Mouse (Mus musculus) gastrocnemius, postnatal 25 days (tissue): ENCODE measurements around the gene Slc22a18. TPM values are rescaled to one million over a fixed set of nuclear protein-coding genes. Genes with fewer than 3 reads are reported as not detected.
"Not testable (repeated sequence)": the region's sequence is repeated elsewhere in the genome, so short reads cannot be mapped to it uniquely, and the experiment has no call there.

Experiments used
- DNase-seq: peaks from one replicate; pipeline ENCODE4 v3.0.0; 2022
- total RNA-seq, 2 experiments: library from RNA; stranded (reverse); gene quantifications; 1 replicate in 1 of 2; 2 replicates in 1 of 2; pipeline ENCODE4 v1.2.3; 2021

Gene Slc22a18
- total RNA-seq, 2 experiments from 2014 or later, result 0.29 TPM; not detected in 1

DNA sequence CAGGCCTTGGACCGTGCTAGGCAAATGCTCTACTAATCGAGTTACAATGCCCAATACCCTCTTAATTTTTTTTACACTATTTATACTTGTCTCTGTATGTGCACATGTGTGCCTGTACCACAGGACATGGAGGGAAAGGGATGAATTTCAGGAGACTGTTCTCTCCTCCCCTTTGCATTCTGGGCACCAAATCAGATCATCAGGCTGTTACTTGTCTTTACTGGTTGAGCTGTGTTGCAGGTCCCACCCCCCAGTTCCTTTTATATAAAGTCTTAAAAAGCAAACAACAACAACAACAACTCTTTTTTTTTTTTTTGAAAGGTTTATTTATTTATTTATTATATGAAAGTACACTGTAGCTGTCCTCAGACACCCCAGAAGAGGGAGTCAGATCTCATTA is 31.9 kb downstream of the Slc22a18 start:
- no peak for DNase-seq

DNA sequence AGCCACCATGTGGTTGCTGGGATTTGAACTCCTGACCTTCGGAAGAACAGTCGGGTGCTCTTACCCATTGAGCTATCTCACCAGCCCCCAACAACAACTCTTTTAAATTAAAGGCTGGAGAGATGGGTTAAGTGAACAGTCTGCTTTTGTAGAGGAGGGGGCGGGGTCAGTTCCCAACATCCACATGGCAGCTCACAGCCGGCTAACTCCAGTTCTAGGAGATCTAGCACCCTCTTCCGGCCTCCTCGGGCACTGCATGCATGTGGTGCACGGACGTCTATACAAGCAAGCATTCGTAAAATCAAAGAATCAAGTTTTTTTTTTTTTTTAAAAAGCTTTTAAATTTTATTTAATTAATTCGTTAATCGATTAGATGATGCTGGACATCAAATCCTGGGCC is 32.3 kb downstream of the Slc22a18 start:
- DNase-seq, result peak; percentile 46

DNA sequence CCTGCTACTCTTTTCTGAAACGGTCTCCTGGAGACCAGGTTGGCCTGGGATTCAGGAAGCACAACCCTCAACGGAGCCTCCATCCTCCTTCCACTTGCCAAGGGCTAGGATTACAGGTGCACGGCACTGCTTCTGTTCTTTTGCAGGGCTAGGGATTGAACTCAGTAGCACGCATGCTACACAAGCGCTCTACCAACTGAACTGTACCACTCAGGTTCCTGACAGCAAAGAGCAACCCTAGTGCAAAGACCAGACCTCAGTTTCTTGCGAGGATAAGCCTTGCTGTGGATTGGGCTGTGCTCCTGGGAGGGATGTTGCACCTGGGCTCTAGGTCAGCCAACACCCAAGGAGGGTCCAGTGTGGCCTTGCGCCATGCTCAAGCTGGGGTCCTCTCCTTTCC is 32.7 kb downstream of the Slc22a18 start:
- no peak for DNase-seq

DNA sequence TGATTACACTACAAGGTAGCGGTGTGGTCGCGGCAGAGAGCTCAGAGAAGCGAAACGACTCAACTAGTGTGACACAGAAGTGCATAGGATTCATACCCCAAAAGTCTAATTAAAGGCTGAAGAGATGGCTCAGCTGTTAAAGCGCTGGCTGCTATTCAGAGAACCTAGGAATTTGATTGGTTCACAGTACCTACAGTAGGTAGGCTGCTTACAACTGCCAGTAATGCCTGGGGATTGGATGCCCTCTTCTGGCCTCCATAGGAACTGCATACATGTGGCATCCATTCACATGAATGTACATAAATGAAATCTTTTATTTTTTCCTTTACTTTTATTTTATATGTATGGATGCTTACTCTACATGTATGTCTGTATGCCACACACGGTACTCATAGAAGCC is 33.1 kb downstream of the Slc22a18 start:
- no peak for DNase-seq

DNA sequence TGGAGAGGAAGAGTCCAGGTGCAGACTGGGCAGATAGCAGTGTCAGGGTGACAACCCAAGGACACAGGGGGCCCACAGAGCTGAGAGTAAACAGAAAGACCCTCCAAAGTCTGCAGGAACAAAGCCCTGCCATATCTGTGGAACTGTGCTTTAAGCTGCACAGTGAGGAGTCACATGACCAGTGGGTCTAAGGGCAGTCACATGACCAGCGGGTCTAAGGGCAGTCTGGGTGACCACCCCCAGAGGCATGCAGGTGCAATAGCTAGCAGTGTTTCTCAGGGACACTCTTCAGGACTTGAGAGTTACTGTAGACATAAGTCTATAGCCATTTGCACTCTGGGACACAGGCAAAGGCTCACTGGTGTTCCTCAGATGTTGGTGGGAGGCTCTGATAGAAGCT is 36.0 kb downstream of the Slc22a18 start:
- DNase-seq, result no peak

DNA sequence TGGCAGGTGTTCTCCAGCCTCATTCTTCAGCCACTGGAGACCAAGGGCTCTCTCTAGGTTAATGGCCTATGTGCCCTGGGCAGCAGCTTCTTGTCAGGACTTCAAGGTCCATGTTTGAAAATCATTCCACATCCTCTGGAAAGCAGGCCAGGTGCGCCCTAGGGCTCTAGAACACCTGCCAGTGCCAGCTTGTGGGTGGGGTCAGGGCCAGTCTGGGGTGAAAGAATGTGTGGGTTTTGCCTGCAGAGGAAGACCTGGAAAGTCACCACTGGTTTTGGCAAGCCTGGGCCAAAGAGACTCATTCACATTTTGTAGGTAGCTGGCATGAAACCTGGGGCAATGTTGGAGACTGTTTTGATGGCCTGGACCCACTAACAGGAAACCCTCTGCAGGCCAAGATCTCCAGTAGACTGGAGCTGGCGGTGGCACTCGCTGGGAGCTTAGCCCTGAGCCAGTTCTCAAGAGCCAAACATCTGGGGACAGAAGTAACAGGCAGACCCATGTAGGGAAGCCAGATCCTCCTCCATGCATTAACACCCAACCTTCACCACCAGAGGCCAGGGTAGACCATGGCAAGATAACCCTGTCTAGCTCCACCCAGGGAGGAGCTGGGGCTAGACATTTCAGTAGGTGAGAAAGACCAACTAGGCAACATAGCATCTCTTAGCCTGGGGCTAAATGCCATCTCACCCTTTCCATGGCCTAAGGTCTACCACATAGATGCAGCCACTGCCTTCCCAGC is 37.2 kb downstream of the Slc22a18 start:
- no peak for DNase-seq

DNA sequence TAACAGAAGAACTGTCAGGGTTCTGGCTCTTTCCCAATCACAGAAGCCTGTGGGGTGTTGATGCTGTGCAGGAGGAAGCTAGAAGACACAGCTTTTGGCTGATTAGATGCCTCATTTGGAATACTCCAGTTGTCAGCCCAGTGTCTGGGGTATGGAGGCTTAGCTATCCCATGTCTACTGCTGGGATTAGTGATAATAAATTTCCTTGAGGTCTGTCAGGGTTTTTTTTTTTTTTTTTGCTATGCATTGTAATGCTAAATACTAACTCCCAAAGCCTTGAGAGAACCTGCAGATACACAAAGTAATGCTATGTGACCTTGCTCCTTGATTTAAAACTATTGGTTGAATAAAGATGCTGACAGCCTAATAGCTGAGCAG is 37.8 kb downstream of the Slc22a18 start:
- DNase-seq, result no peak

DNA sequence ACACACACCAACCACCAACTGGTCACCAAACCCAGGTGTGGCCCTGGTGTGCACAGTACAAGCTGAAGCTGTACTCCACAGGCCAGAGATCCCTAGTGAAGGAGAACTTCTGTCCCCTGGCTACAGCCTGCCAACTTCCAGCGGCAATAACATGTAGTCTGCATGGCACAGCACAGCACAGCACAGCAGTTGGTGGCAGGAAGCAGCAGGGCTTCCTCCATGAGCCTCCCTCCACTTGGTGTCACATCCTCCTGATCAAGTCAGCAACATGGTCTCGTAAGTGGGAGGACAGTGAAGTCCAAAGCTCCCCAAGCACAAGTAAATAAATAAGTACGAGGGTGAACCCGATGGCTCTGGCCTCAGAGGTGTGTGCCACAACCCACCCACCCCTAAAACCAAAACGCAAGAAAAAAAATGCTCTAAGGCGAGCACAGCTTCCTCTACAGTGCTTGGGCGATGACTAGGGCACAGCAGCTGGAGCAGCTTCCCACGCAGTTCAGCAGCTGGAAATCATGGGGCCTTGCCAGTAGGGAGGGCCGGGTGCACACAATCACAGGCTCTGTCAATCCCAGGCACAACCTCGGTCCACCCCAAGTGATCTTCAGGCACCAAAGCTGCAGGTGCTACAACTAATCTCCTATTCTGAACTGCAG is 40.4 kb downstream of the Slc22a18 start:
- no peak for DNase-seq

DNA sequence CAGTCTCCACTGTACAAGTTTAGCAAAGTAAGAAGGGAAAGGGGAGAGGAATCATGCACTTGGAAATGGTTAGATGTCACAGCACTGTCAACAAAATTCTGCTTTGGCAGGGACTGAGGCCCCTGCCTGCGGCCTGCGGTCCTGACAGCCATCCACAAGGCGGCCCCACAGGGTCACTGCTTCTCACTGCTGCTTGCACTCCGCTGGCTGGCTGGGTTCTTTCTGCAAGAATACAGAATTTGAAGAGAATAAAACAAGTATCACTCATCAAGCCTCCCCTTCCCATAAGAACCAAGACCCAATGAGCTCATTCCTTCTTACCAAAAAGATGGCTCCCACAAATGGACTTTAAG is 40.9 kb downstream of the Slc22a18 start:
- DNase-seq, result no peak

DNA sequence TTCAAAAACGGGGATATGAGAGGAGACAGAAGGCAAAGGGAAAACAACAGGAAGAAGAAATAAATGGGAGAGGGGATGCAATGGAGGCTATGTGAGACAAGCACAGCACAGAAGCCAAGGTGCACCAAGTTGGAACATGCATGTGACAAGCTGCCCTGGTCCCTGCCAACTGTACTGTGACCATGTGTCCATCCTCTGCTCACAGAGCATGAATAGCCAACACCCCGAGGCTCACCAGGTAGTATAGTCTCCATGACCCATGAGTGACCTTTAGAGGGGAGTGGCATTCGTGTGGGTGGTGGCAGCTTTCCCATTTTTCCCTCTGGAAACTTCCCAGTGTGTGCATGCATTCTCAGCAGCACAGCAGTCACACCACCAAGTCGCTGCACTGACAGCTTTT is 45.8 kb downstream of the Slc22a18 start:
- DNase-seq, result no peak

DNA sequence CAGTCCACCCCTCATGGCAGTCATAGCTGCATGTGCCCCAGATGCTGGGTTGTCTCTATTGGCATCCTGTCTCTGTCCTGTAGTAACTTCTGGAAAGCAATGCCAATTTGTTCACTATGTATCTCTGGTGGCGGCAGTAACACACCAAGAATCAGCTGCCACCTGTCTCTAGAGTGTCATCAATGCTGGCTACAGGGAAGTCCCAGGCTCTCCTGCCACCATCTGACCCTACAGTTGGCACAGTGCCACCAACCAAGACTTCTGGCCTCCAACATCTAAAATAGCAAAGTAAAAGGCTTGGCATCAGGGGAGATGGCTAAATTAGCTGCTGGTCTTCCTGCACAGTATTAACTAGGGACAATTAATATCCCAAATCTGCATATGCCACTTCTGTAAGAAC is 58.9 kb downstream of the Slc22a18 start:
- DNase-seq, result peak; percentile 33

DNA sequence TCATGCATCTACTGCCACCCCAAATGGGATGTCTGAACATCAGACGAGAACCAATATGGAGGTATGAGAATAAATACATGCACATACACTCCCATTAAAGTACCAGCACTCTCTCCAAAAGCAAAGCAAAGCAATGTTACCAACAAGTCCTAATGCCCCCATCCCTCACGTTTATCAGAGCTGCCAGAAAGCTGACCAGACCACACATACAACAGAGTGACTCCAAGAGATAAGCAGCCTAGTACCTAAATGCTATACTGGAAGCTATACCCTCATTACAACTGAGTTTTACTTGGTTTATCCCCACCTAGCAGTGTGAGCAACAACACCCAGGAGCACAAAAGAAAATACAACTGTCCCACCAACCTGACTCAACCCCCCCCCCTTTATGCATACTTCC is 59.7 kb downstream of the Slc22a18 start:
- DNase-seq, result no peak

DNA sequence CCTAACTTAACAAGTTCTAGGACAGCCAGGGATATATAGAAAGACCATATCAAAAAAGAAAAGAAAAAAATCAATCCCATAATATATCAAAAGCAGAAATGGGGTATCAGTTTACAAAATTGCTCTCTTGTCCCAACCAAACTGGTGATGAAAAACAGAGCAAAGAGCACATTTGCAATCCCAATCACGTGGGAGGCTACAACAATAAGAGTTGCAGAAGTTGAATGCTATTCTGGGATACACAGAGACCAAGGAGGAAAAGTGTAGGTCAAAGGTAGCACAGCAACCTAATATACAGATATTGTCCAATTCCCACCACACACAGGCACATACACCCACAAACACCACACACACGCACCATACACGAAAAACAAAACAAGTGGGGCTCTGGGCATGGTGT is 62.7 kb downstream of the Slc22a18 start:
- DNase-seq, result no peak

DNA sequence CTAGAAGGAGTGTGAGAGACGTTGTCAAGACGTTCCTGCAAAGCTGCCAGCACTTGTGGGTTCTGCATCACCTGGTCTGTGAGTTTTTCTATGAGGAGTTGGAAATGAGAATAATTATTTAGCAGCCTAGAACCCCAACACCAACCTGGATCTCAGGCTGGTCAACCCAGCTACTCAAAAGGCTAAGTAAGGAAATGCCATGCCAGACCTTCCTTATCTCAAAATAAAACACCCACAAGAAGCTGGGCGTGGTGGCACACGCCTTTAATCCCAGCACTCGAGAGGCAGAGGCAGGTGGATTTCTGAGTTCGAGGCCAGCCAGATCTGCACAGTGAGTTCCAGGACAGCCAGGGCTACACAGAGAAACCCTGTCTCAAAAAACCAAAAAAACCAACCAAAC is 64.7 kb downstream of the Slc22a18 start:
- not testable (repeated sequence) for DNase-seq

DNA sequence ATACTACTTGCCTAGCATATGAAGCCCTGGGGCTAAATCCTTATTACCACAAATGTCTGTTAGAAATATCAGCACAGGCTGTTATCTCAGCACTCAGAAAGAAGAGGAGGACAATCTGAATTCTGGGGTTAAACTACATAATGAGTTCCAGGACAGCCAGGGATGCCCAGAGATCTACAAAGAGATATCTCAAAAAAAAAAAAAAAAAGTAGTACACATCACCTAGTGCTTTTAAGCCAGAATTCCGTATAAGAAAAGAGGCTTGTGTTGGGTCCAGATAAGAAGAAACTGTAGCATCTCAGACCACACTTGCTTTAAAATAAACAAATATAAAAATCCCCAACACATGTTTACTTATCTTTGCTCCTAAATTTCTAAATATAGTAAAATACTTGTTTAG is 65.1 kb downstream of the Slc22a18 start:
- DNase-seq, result no peak

DNA sequence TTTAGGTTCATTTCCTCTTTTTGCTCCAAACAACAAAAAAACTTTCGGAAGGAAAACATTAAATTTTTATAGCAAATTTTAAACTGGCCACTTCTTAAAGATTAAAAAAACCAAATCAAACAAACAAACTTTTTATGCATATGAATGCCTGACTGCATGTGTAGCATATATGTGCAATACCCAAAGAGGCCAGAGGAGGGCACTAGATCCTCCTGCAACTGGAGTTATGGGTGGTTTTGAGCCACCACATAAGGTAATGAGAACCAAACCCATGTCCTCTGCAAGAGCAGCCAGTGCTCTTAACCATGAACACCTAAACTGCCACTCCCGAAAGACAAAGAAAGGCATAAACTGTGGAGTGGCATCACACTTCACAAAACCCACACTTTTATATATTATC is 70.8 kb downstream of the Slc22a18 start:
- DNase-seq, result no peak

DNA sequence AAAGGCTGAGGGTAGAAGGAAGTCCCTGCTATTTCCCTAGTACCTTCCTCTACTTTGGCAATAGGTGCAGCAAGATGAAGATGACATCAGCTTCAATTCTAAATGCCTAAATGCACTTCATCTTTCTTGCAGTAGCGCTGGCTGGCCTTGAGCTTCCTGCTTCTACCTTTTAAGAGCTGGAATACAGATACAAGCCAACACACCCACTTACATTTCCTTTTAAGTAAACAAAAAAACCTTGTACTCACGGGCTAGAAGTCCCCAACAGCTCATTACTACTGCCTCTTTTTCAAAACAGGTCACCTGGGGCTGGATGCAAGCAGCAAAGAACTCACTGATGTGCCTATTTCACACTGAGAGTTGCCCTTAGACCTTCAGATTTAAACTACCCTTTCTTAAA is 73.0 kb downstream of the Slc22a18 start:
- no peak for DNase-seq

DNA sequence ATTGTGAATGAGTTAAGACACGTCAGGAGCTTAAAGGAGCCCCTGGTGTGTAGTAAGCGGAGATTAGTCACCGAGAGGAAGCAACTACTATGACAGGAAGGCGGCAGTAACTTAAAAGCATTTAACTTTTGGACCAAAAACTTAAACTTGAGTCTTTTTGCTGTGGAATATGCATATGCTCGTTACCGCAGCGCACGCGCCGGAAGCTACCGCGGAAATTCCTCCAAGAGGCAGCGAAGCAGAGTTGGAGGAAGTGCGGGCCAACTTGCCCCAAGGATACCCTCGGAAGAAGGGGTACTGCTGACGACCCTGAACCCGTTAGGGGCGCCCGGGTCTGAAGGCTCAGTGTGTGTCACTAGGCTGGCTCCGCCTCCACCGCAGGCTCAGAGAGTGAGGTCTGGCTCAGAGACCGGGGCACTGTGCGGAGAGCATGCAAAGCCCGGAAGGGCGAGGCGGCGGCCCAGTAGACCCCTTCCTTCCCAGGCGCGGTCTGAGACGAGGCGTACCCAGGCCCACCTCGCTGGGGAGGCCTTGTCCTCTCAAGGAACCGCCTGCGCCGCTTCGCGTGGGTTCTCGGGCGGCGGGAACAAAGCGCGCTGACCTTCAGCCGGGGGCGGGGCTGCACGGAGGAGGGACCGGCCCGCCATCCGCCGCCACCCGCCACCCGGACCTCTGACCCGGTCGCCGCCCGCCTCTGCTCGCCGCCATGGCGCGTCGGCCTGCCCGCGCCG is 74.9 kb downstream of the Slc22a18 start:
- no peak for DNase-seq

Other genes with a start within 250 kb of the Slc22a18 start
- 100 to 1,000 TPM in 1 of 2 experiments, 10 to 100 TPM in 1; 95.8 to 152 TPM for gene Cdkn1c, start 12.7 kb upstream of the Slc22a18 start, total RNA-seq
- gene Phlda2, start 29.4 kb downstream of the Slc22a18 start, total RNA-seq, result not detected
- 100 to 1,000 TPM; 167 to 174 TPM for gene Nap1l4, start 75.4 kb downstream of the Slc22a18 start, total RNA-seq
- gene Cars, start 126.4 kb downstream of the Slc22a18 start, total RNA-seq, result 10 to 100 TPM; 32.7 to 32.9 TPM
- gene Tnfrsf26, start 155.0 kb downstream of the Slc22a18 start, total RNA-seq, result under 1 TPM; 0.08 to 0.43 TPM
- 1 to 10 TPM; 1.4 to 1.7 TPM for gene Tnfrsf22, start 175.9 kb downstream of the Slc22a18 start, total RNA-seq
- 1 to 10 TPM; 3.2 to 5.0 TPM for gene Tnfrsf23, start 212.1 kb downstream of the Slc22a18 start, total RNA-seq